Mouse (Mus musculus): ENCODE measurements around the gene Isoc2a. TPM values are rescaled to one million over a fixed set of nuclear protein-coding genes. Genes with fewer than 3 reads are reported as not detected.

Gene Isoc2a
- polyA plus RNA-seq, 1 experiment = 20.9 TPM

DNA sequence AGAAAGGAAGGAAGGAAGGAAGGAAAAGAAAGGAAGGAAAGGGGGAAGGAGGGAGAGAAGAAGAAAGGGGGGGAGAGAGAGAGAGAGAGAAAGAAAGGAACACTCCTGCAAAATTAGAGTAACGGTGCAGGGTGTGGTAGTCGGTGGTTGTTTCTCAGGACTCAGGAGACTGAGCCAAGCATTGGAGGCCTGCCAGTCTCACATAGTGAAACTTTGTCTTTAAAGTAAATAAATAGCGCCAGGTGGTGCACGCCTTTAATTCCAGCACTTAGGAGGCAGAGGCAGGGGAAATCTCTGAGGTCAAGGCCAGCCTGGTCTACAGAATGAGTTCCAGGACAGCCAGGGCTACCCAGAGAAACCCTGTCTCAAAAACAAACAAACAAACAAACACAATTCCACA is 9.7 kb downstream of the Isoc2a start:
- TF ChIP-seq CTCF (IDR thresholded peaks at IDR 0.05; ENCODE audit: control insufficient read depth, insufficient read depth, insufficient replicate concordance, low read depth, low read length) = no peak
- TF ChIP-seq POLR2A (IDR thresholded peaks at IDR 0.05; ENCODE audit: control insufficient read depth, low read depth, low read length) = no peak
- Histone ChIP-seq H3K4me3 (ENCODE audit: control insufficient read depth, low read depth, low read length) (no peak overlapping the region), H3K27ac (ENCODE audit: control insufficient read depth, insufficient read depth, low read depth, low read length) (no peak overlapping the region)

DNA sequence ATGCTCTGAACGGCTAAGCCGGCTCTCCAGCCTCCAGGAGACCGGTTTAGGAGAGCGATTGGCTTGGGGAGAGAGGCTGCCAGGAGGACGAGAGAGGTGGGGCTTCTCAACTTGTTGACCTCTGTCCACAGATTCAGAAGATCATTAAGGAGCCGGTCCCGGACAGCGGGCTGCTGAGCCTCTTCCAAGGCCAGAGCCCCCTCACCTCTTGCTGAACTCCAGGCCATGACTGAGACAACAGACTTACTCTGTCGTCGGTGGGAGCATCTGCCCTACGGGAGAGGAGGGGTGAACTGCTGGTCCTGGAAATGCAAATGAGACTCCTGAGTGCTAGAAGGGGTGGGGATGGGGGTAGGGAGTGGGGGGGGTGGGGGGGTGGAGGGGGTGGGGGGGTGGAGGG is 18.2 kb downstream of the Isoc2a start:
- no peak overlapping the region for H3K27ac ChIP-seq (ENCODE audit: control insufficient read depth, insufficient read depth, low read depth, low read length)
- no peaks in the 10 kb centered on the region for H3K36me3 ChIP-seq (ENCODE audit: control insufficient read depth, insufficient read depth, low read length)
- no peaks in the 10 kb centered on the region for H3K27me3 ChIP-seq (ENCODE audit: control insufficient read depth, insufficient read depth, low read length)
- TF ChIP-seq CTCF (IDR thresholded peaks at IDR 0.05; ENCODE audit: control insufficient read depth, insufficient read depth, insufficient replicate concordance, low read depth, low read length) (no peak), POLR2A (IDR thresholded peaks at IDR 0.05; ENCODE audit: control insufficient read depth, low read depth, low read length) (no peak)
- peaks cover 11% of the 10 kb centered on the region for H3K4me1 ChIP-seq (ENCODE audit: control insufficient read depth, insufficient read depth, low read length)
- H3K4me3 ChIP-seq (ENCODE audit: control insufficient read depth, low read depth, low read length) = no peak overlapping the region

More for the DNA sequence above, 9.7 kb downstream of the Isoc2a start:
- no peaks in the 10 kb centered on the region for H3K4me1 ChIP-seq (ENCODE audit: control insufficient read depth, insufficient read depth, low read length)
- H3K36me3 ChIP-seq (ENCODE audit: control insufficient read depth, insufficient read depth, low read length) = no peaks in the 10 kb centered on the region
- H3K27me3 ChIP-seq (ENCODE audit: control insufficient read depth, insufficient read depth, low read length) = no peaks in the 10 kb centered on the region

DNA sequence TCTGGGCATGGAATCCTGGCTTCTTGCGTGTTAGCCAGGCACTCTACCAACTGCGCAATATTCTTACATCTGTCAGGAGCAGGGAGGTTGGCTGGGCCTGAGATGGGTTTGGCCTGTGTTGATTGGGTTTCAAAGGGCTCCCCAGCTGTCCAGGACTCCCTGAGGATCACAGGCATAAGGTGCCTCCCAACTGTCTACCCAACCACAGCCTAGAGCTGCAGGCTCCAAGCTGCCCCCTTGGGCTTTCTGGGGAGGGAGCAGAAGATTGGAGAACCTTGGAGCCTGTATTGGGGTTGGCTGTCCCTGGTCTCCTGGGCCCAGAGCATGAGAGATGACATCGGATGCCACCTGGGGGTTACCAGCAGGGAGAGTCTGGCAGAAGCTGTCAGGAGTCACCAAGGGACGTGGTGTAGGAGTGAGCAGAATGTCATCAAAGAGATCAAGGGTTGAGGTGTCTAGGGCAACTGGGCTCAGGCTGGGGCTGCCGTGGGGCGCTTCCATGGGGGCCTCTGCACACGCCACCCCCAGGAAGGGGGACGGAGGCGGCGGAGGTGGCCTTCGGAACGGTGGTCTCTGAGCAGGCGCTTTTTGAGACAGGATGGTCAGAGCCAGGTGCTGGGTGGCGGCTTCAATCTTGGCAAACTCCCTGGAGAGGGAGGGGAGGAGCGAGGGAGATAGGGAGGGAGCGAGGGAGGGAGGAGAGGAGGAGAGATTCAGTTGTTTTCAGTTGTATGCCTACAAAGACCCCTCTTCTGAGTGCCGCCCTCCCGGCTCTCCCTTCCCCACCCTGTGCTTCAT is 22.1 kb downstream of the Isoc2a start:
- Histone ChIP-seq H3K4me3 (ENCODE audit: control insufficient read depth, low read depth, low read length) (peak overlapping the region; percentile 32), H3K36me3 (ENCODE audit: control insufficient read depth, insufficient read depth, low read length) (no peaks in the 10 kb centered on the region), H3K27ac (ENCODE audit: control insufficient read depth, insufficient read depth, low read depth, low read length) (no peak overlapping the region), H3K27me3 (ENCODE audit: control insufficient read depth, insufficient read depth, low read length) (no peaks in the 10 kb centered on the region), H3K4me1 (ENCODE audit: control insufficient read depth, insufficient read depth, low read length) (peaks cover 14% of the 10 kb centered on the region)
- TF ChIP-seq CTCF (IDR thresholded peaks at IDR 0.05; ENCODE audit: control insufficient read depth, insufficient read depth, insufficient replicate concordance, low read depth, low read length) (no peak), POLR2A (IDR thresholded peaks at IDR 0.05; ENCODE audit: control insufficient read depth, low read depth, low read length) (no peak)

DNA sequence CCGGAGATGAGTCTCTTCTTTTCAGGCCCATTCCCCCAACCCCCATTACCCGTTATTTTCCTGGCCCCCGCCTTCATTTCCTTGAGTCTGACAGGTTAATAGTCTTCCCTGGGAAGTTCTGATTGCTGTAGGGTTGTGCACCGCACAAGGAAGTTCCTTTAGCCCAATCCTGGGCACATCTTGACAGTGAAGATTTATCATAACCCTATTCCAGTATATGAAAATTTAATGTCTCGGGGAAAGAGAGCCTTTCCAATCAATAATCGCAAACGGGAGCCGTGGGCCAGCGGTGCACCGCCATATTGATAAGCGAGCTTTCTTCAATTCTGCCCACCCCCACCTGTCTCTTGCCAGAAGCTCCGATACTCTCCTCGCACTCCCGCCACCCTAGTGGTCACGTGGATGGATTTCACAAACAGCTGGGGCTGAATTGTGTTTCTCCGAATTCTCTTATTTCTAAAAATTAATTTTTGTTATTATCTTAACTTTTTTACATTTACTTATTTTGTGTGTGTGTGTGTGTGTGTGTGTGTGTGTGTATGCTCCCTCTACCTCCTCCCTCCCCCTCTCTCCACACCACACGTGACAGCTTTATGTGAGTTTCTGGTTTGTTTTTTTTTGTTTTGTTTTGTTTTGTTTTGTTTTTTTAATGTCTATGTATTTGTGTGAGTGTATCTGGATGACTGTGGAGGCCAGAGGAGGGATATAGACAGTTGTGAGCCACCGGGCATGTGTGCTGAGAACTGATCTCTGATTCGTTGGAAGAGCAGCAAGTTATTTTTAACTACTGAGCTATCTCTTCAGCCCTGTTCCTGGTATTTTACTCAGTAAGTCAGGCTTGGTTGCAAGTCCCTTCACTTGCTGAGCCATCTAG is 22.9 kb downstream of the Isoc2a start:
- Histone ChIP-seq H3K27ac (ENCODE audit: control insufficient read depth, insufficient read depth, low read depth, low read length) (no peak overlapping the region; the same call in 1 of the 2 replicates), H3K36me3 (ENCODE audit: control insufficient read depth, insufficient read depth, low read length) (no peaks in the 10 kb centered on the region), H3K4me1 (ENCODE audit: control insufficient read depth, insufficient read depth, low read length) (peaks cover 14% of the 10 kb centered on the region), H3K27me3 (ENCODE audit: control insufficient read depth, insufficient read depth, low read length) (no peaks in the 10 kb centered on the region), H3K4me3 (ENCODE audit: control insufficient read depth, low read depth, low read length) (peak overlapping the region; percentile 32)
- no peak for TF ChIP-seq CTCF (IDR thresholded peaks at IDR 0.05; ENCODE audit: control insufficient read depth, insufficient read depth, insufficient replicate concordance, low read depth, low read length)
- TF ChIP-seq POLR2A (IDR thresholded peaks at IDR 0.05; ENCODE audit: control insufficient read depth, low read depth, low read length) = no peak

DNA sequence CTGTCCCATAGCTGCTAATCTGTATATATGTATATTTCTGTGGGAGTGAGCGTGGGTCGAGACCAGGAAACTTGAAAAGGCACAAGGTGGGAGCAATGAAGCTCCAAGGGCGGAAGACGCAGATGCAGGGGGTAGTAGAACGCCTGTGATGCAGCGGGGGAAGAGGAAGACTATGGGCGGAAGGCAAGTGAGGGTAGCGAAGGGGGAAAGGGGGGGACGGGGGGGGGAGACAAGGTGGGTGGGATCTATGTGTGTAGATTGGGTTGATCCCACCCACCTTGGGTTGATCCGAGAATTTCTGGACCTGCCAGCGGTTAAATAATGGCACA is 23.5 kb downstream of the Isoc2a start:
- no peaks in the 10 kb centered on the region for H3K27me3 ChIP-seq (ENCODE audit: control insufficient read depth, insufficient read depth, low read length)
- no peak overlapping the region for H3K27ac ChIP-seq (ENCODE audit: control insufficient read depth, insufficient read depth, low read depth, low read length)
- H3K4me1 ChIP-seq (ENCODE audit: control insufficient read depth, insufficient read depth, low read length) = peaks cover 14% of the 10 kb centered on the region
- H3K36me3 ChIP-seq (ENCODE audit: control insufficient read depth, insufficient read depth, low read length) = no peaks in the 10 kb centered on the region
- no peak overlapping the region for H3K4me3 ChIP-seq (ENCODE audit: control insufficient read depth, low read depth, low read length)
- no peak for TF ChIP-seq POLR2A (IDR thresholded peaks at IDR 0.05; ENCODE audit: control insufficient read depth, low read depth, low read length)
- no peak for TF ChIP-seq CTCF (IDR thresholded peaks at IDR 0.05; ENCODE audit: control insufficient read depth, insufficient read depth, insufficient replicate concordance, low read depth, low read length)

DNA sequence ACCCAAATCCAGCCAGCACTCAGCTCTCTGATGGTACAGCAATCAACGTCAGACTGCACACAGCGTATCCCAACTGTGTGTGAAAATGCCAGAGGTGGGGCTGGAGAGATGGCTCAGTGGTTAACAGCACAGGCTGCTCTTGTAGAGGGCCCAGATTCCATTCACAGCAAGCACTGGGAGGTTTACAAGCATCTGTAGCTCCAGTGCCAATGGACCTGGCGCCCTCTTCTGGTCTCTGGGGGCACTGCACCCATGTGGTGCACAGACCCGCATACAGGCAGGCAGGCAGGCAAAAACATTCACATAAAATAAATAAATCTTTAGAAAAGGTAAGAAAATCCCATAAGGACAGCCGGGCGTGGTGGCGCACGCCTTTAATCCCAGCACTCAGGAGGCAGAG is 24.2 kb downstream of the Isoc2a start:
- H3K4me3 ChIP-seq (ENCODE audit: control insufficient read depth, low read depth, low read length) = no peak overlapping the region

DNA sequence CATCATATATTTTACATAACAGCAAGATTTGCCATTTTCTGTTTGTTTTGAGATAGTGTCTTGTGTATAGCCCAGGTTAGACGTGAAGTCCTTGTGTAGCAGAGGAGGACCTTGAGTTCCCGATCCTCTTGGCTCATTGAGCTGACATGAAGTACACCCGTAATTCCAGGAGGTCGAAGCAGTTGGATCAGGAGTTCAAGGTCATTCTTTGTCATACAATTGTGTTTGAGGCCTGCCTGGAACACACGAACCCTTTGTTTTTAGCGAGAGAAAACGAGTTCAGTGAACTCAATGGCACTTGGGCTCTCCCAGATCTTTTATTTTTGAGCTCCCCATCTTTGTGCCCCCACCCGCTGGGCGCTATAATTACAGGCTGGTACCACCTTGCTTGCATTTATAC is 25.5 kb downstream of the Isoc2a start:
- no peak overlapping the region for H3K4me3 ChIP-seq (ENCODE audit: control insufficient read depth, low read depth, low read length)
- no peaks in the 10 kb centered on the region for H3K36me3 ChIP-seq (ENCODE audit: control insufficient read depth, insufficient read depth, low read length)
- no peak overlapping the region for H3K27ac ChIP-seq (ENCODE audit: control insufficient read depth, insufficient read depth, low read depth, low read length)
- H3K27me3 ChIP-seq (ENCODE audit: control insufficient read depth, insufficient read depth, low read length) = no peaks in the 10 kb centered on the region
- peaks cover 14% of the 10 kb centered on the region for H3K4me1 ChIP-seq (ENCODE audit: control insufficient read depth, insufficient read depth, low read length)
- TF ChIP-seq POLR2A (IDR thresholded peaks at IDR 0.05; ENCODE audit: control insufficient read depth, low read depth, low read length) = no peak
- TF ChIP-seq CTCF (IDR thresholded peaks at IDR 0.05; ENCODE audit: control insufficient read depth, insufficient read depth, insufficient replicate concordance, low read depth, low read length) = no peak

More for the DNA sequence above, 24.2 kb downstream of the Isoc2a start:
- no peaks in the 10 kb centered on the region for H3K36me3 ChIP-seq (ENCODE audit: control insufficient read depth, insufficient read depth, low read length)
- no peak overlapping the region for H3K27ac ChIP-seq (ENCODE audit: control insufficient read depth, insufficient read depth, low read depth, low read length)
- no peaks in the 10 kb centered on the region for H3K27me3 ChIP-seq (ENCODE audit: control insufficient read depth, insufficient read depth, low read length)
- peaks cover 14% of the 10 kb centered on the region for H3K4me1 ChIP-seq (ENCODE audit: control insufficient read depth, insufficient read depth, low read length)
- TF ChIP-seq CTCF (IDR thresholded peaks at IDR 0.05; ENCODE audit: control insufficient read depth, insufficient read depth, insufficient replicate concordance, low read depth, low read length) (peak; percentile 97), POLR2A (IDR thresholded peaks at IDR 0.05; ENCODE audit: control insufficient read depth, low read depth, low read length) (no peak)

Data from testis, adult 2 months (tissue).